ENCODE assay signal across 12 mouse cellular contexts in the genomic region with DNA sequence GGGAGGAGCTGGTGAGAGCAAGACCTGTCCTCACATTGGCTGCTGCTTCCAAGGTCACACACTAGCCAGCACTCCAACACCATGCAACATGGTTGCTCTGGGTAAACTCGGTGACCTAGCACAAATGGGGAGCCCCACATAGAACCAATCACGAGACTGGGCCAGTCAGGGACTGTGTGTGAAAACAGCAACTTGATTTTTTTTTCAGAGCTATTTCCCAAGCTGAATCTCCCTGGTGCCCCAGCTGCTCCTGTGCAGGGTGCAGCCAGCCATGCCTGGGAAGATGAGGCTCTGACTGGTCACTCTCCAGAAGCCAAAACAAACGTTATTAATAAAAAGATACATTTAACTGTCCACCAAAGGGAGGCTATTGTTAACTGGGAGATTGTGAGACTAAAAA.
A peak's percentile ranks its signal among the peaks of the same experiment; 100 is the strongest.
DNase-seq lines count a peak whose midpoint lies in the region; ATAC-seq and TF ChIP-seq lines count a peak whose summit lies in the region.
"Had no signal": no experiment of that assay in that cellular context is flagged by ENCODE, and none has a peak within 500 bp of the region (broad histone marks: within the 10 kb centered on the region; RNA-seq: fewer than 3 reads in every experiment).

No protein-coding gene starts in this region.

- no peaks in the 10 kb centered on the region for H3K36me3 ChIP-seq in kidney, embryonic 14.5 days (ENCODE audit: control insufficient read depth, insufficient read depth, low read length)
- H3K36me3 ChIP-seq in embryonic facial prominence, embryonic 13.5 days = no peaks in the 10 kb centered on the region
- H3K36me3 ChIP-seq in hindbrain, embryonic 13.5 days = no peaks in the 10 kb centered on the region
- H3K36me3 ChIP-seq in midbrain, postnatal 0 days (ENCODE audit: insufficient read depth, low read length) = no peaks in the 10 kb centered on the region

- H3K9ac ChIP-seq in kidney, embryonic 14.5 days (ENCODE audit: low read depth, low read length) = no peak overlapping the region
- no peak overlapping the region for H3K9ac ChIP-seq in embryonic facial prominence, embryonic 13.5 days
- H3K9ac ChIP-seq in hindbrain, embryonic 13.5 days = no peak overlapping the region
- H3K9ac ChIP-seq in midbrain, postnatal 0 days (replicated peaks; ENCODE audit: low read length, poor library complexity, severe bottlenecking) = no peak overlapping the region

- H3K27me3 ChIP-seq in kidney, embryonic 14.5 days (ENCODE audit: control insufficient read depth, insufficient read depth, low read length) = no peaks in the 10 kb centered on the region
- H3K27me3 ChIP-seq in embryonic facial prominence, embryonic 13.5 days = no peaks in the 10 kb centered on the region
- H3K27me3 ChIP-seq in hindbrain, embryonic 13.5 days = peaks cover 15% of the 10 kb centered on the region; the same call in 1 of the 2 replicates
- H3K27me3 ChIP-seq in midbrain, postnatal 0 days (ENCODE audit: insufficient read depth, low read length) = no peaks in the 10 kb centered on the region
- H3K27me3 ChIP-seq: megakaryocyte, embryonic 14.5 days had no signal

- H3K4me1 ChIP-seq in kidney, embryonic 14.5 days (ENCODE audit: control insufficient read depth, insufficient read depth, low read length) = no peaks in the 10 kb centered on the region; the same call in 1 of the 2 replicates
- peaks cover 29% of the 10 kb centered on the region for H3K4me1 ChIP-seq in embryonic facial prominence, embryonic 13.5 days
- peaks cover 53% of the 10 kb centered on the region for H3K4me1 ChIP-seq in hindbrain, embryonic 13.5 days (replicated peaks)
- H3K4me1 ChIP-seq in midbrain, postnatal 0 days (ENCODE audit: insufficient read depth, low read length) = peaks cover 3% of the 10 kb centered on the region; the same call in 1 of the 2 replicates
- H3K4me1 ChIP-seq: megakaryocyte, embryonic 14.5 days had no signal

- H3K4me2 ChIP-seq in kidney, embryonic 14.5 days (replicated peaks; ENCODE audit: low read depth, low read length) = no peak overlapping the region
- H3K4me2 ChIP-seq in embryonic facial prominence, embryonic 13.5 days = no peak overlapping the region
- no peak overlapping the region for H3K4me2 ChIP-seq in hindbrain, embryonic 13.5 days
- no peak overlapping the region for H3K4me2 ChIP-seq in midbrain, postnatal 0 days (ENCODE audit: low read depth, low read length, poor library complexity, severe bottlenecking)

- H3K9me3 ChIP-seq in kidney, embryonic 14.5 days (ENCODE audit: control insufficient read depth, low read length) = no peaks in the 10 kb centered on the region
- H3K9me3 ChIP-seq in embryonic facial prominence, embryonic 13.5 days = no peaks in the 10 kb centered on the region; the same call in 1 of the 2 replicates
- no peaks in the 10 kb centered on the region for H3K9me3 ChIP-seq in hindbrain, embryonic 13.5 days
- no peaks in the 10 kb centered on the region for H3K9me3 ChIP-seq in midbrain, postnatal 0 days (ENCODE audit: low read length)

- 0 out of 2 replicates have a peak, but pooled peaks have one; percentile 33 for ATAC-seq in kidney, embryonic 14.5 days (ENCODE audit: low FRiP score, low TSS enrichment)
- no peak for ATAC-seq in embryonic facial prominence, embryonic 13.5 days (ENCODE audit: insufficient number of reproducible peaks, insufficient read depth, low FRiP score, low TSS enrichment, low read depth)
- ATAC-seq in hindbrain, embryonic 13.5 days (ENCODE audit: low FRiP score) = peak; percentile 67
- ATAC-seq in midbrain, postnatal 0 days (ENCODE audit: low FRiP score) = no peak

- no peak overlapping the region for H3K4me3 ChIP-seq in kidney, embryonic 14.5 days (ENCODE audit: low read length)
- H3K4me3 ChIP-seq in embryonic facial prominence, embryonic 13.5 days = no peak overlapping the region
- H3K4me3 ChIP-seq in hindbrain, embryonic 13.5 days = no peak overlapping the region
- no peak overlapping the region for H3K4me3 ChIP-seq in midbrain, postnatal 0 days (ENCODE audit: low read depth, low read length)
- H3K4me3 ChIP-seq: megakaryocyte, embryonic 14.5 days had no signal

- no peak overlapping the region for H3K27ac ChIP-seq in kidney, embryonic 14.5 days (ENCODE audit: low read depth, low read length)
- H3K27ac ChIP-seq in embryonic facial prominence, embryonic 13.5 days = peak overlapping the region; percentile 72; the same call in 1 of the 2 replicates
- H3K27ac ChIP-seq in hindbrain, embryonic 13.5 days = peak overlapping the region; percentile 73; the same call in 1 of the 2 replicates
- H3K27ac ChIP-seq in midbrain, postnatal 0 days (ENCODE audit: low read depth, low read length) = 0 out of 2 replicates have a peak overlapping the region, but pooled peaks have one; percentile 7

- no peak for DNase-seq in kidney, adult 9 months
- no peak for DNase-seq in midbrain, postnatal 0 days (ENCODE audit: low spot score)
- no peak for DNase-seq in cerebellum, adult 18-20 months
- DNase-seq in urinary bladder, adult 2 months (ENCODE audit: low spot score) = no peak
- DNase-seq in heart, adult 8-10 months (ENCODE audit: low spot score) = no peak
- DNase-seq: kidney, adult 18-20 months; lung, adult 18-20 months; thymus, adult 2 months had no signal

- no peak for TF ChIP-seq CTCF in midbrain, postnatal 0 days (IDR thresholded peaks at IDR 0.05)

- WGBS in kidney, embryonic 14.5 days = 51% methylated on average over 3 of the region's 3 CpGs
- 46% methylated on average over 3 of the region's 3 CpGs for WGBS in embryonic facial prominence, embryonic 13.5 days
- 24% methylated on average over 3 of the region's 3 CpGs for WGBS in hindbrain, embryonic 13.5 days
- WGBS in midbrain, postnatal 0 days = 29% methylated on average over 3 of the region's 3 CpGs

Comparison
In these comparisons a context has a peak if more than half of its experiments do, and no peak if none do; other contexts are left out.
1. ATAC-seq: peak in kidney, embryonic 14.5 days (single experiment) and hindbrain, embryonic 13.5 days (single experiment); none in embryonic facial prominence, embryonic 13.5 days (single experiment) and midbrain, postnatal 0 days (single experiment).